Mouse (Mus musculus) limb, embryonic 14.5 days (tissue): ENCODE results near the gene Mturn. TPM values are rescaled to one million over a fixed set of nuclear protein-coding genes. Genes with fewer than 3 reads are reported as not detected.

Source experiments
- ATAC-seq: fragments of 200-750 bp; cut with Nextera tagmentation; 2 replicates; pipeline ENCODE4 v1.8.0; 2017; ENCODE audit warnings: low read depth, moderate number of reproducible peaks, moderate TSS enrichment; ENCODE audit not compliant: low FRiP score
- DNase-seq: peaks from one replicate; pipeline ENCODE4 v3.0.0-alpha.2; 2015; ENCODE audit warnings: low spot score
- H3K27ac ChIP-seq: fragments of 300-500 bp; sonication (generic); replicated peaks from 2 replicates; pipeline ENCODE4 v1.5.1; 2014; ENCODE audit warnings: low read depth, mild to moderate bottlenecking, low read length, moderate library complexity, mixed read lengths
- H3K27me3 ChIP-seq: fragments of 300-500 bp; sonication (generic); 2 replicates; pipeline ENCODE4 v1.6.1; 2014; ENCODE audit warnings: low read length, mixed read lengths; ENCODE audit not compliant: control insufficient read depth, insufficient read depth
- H3K36me3 ChIP-seq: fragments of 300-500 bp; sonication (generic); 2 replicates; pipeline ENCODE4 v1.6.1; 2014; ENCODE audit warnings: mild to moderate bottlenecking, low read length, moderate library complexity, mixed read lengths; ENCODE audit not compliant: control insufficient read depth, insufficient read depth
- H3K4me1 ChIP-seq: fragments of 300-500 bp; sonication (generic); 2 replicates; pipeline ENCODE4 v1.6.1; 2014; ENCODE audit warnings: antibody characterized with exemption, low read length, mixed read lengths; ENCODE audit not compliant: control insufficient read depth, insufficient read depth
- H3K4me2 ChIP-seq: fragments of 300-500 bp; sonication (generic); replicated peaks from 2 replicates; pipeline ENCODE4 v1.6.1; 2014; ENCODE audit warnings: low read depth, mild to moderate bottlenecking, low read length, moderate library complexity; ENCODE audit not compliant: severe bottlenecking
- H3K4me3 ChIP-seq: fragments of 300-500 bp; sonication (generic); replicated peaks from 2 replicates; pipeline ENCODE4 v1.5.1; 2014; ENCODE audit warnings: low read length
- H3K9ac ChIP-seq: fragments of 300-500 bp; sonication (generic); 2 replicates; pipeline ENCODE4 v1.6.1; 2014; ENCODE audit warnings: mild to moderate bottlenecking, low read depth, low read length, moderate library complexity; ENCODE audit not compliant: severe bottlenecking
- H3K9me3 ChIP-seq: fragments of 300-500 bp; sonication (generic); 2 replicates; pipeline ENCODE4 v1.6.1; 2016; ENCODE audit warnings: low read length; ENCODE audit not compliant: control insufficient read depth
- POLR2A ChIP-seq: fragments of 200-500 bp; IDR thresholded peaks from 2 replicates; pipeline ENCODE4 v1.8.0; 2012; ENCODE audit warnings: inconsistent platforms, mild to moderate bottlenecking, moderate library complexity, borderline replicate concordance; ENCODE audit not compliant: insufficient read depth, insufficient read length; ENCODE audit errors: extremely low read depth
- WGBS: fragments of 180-500 bp; shearing (Covaris S2); extraction: QIAGEN DNeasy Blood & Tissue Kit; methylation state at CpG from one replicate; pipeline ENCODE4 v1.1.7; 2014; 5-methylcytosine and 5-hydroxymethylcytosine counted together
- polyA plus RNA-seq, 2 experiments: library from polyadenylated mRNA; depleted of rRNA in 1 of 2; stranded (reverse) in 1 of 2; unstranded in 1 of 2; fragments of >200 nt; fragmentation: Nextera tagmentation in 1 of 2; extraction: Ambion mirVana in 1 of 2; gene quantifications; 2 replicates each; pipeline versions ENCODE4 v1.2.1 to v1.2.3; 2012 to 2014

The Mturn gene
- polyA plus RNA-seq, 2 experiments: 9.3 to 13.0 TPM

DNA sequence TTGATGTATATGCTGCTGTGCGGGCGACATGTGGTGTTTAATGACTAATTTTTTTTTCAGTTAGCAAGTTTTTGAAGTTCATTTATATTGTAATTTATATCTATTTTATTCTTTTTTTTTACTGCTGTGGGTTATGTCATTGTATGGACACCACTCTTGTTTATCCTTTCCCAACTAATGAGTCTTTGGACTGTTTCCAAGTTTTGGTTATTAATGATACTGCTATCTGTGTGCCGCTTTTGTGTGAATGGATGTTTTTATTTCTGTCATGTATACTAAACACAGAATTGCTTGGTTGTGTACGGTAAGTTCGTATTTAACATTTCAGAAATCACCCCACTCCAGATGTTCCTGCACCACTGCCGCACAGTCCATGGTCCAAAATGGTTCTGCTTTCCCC lies 23.6 kb upstream of the Mturn start:
- no peaks in the 10 kb centered on the region for H3K9me3 ChIP-seq
- H3K4me1 ChIP-seq: no peaks in the 10 kb centered on the region
- no peaks in the 10 kb centered on the region for H3K27me3 ChIP-seq
- no peak for TF ChIP-seq POLR2A
- H3K4me2 ChIP-seq: no peak overlapping the region
- WGBS: 77% methylated on average over 6 of the region's 6 CpGs
- no peaks in the 10 kb centered on the region for H3K36me3 ChIP-seq
- no peak overlapping the region for H3K4me3 ChIP-seq
- ATAC-seq (no peak), DNase-seq (no peak)
- no peak overlapping the region for H3K9ac ChIP-seq
- H3K27ac ChIP-seq: no peak overlapping the region

DNA sequence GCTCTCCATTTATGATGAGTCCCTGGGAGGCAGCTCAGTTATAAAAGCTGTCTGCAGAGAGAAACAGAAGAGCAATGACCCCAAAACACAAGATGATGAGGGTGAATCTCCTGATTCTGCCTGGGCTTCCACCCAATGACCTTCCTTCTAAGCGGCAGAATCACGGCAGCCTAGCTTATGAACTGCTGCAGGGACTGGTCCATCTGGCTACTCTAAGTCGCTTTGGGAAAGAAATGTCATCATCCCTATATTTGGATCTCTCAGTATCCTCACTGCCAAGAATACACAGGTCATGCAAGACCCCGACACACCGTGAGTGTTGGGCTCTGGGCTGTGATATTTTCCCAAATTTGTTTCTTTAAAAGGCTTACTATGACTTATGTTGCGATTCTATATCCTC lies 11.6 kb upstream of the Mturn start:
- Histone ChIP-seq H3K9ac (no peak overlapping the region), H3K27me3 (no peaks in the 10 kb centered on the region), H3K36me3 (no peaks in the 10 kb centered on the region), H3K9me3 (no peaks in the 10 kb centered on the region), H3K4me3 (no peak overlapping the region), H3K4me2 (no peak overlapping the region), H3K4me1 (no peaks in the 10 kb centered on the region), H3K27ac (no peak overlapping the region)
- 87% methylated on average over 6 of the region's 6 CpGs for WGBS
- ATAC-seq (no peak), DNase-seq (no peak)
- TF ChIP-seq POLR2A: no peak

DNA sequence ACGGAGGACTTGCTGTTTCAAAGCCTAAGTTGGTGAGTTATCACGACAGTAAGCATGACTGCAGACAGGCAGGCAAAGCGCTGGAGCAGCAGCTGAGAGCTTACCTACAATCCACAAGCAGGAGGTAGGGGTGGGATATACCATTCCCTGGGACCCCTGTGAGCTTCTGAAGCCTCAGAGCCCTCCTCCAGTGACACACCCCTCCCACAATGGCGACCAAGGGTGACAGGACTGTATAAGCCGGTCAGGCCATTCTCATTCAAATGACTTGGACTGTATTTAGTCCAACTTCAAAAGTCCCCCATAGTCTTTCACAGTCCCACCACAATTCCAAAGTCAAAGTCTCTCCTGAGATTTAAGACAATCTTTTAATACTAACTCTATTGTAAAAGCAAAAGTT lies 8.5 kb upstream of the Mturn start:
- ATAC-seq (no peak), DNase-seq (no peak)
- no peak overlapping the region for H3K4me2 ChIP-seq
- no peak overlapping the region for H3K4me3 ChIP-seq
- no peak overlapping the region for H3K27ac ChIP-seq
- H3K27me3 ChIP-seq: no peaks in the 10 kb centered on the region
- no peak overlapping the region for H3K9ac ChIP-seq
- no peak for TF ChIP-seq POLR2A
- whole genome bisulfite sequencing: 65% methylated on average over 5 of the region's 5 CpGs
- no peaks in the 10 kb centered on the region for H3K9me3 ChIP-seq
- no peaks in the 10 kb centered on the region for H3K36me3 ChIP-seq
- H3K4me1 ChIP-seq: no peaks in the 10 kb centered on the region

DNA sequence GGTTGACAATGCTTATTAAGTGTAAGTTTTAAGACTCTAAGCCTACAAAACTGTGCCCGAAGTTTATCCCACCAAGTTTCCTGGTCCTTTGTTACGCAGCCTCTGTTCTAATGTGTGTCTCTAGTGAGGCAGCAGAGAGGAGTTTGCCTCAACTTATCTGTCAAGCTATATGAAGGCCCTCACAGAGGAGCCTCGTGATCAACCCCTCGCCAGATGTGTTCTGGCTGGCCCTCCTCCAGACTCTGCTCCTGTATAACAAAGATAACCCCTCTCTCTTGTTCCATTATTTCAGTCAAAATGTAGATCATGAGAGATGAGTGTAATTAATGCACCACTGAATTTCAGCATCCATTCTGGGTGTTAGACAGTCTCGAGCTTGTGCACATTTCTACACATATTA lies 1.7 kb upstream of the Mturn start:
- no peaks in the 10 kb centered on the region; the same call in 1 of the 2 replicates for H3K27me3 ChIP-seq
- H3K9me3 ChIP-seq: no peaks in the 10 kb centered on the region
- WGBS: 76% methylated on average over 5 of the region's 5 CpGs
- H3K4me2 ChIP-seq: no peak overlapping the region
- ATAC-seq (no peak), DNase-seq (no peak)
- no peak overlapping the region for H3K9ac ChIP-seq
- no peak for TF ChIP-seq POLR2A
- no peak overlapping the region for H3K27ac ChIP-seq
- no peaks in the 10 kb centered on the region for H3K36me3 ChIP-seq
- peaks cover 8% of the 10 kb centered on the region; the same call in 1 of the 2 replicates for H3K4me1 ChIP-seq
- H3K4me3 ChIP-seq: no peak overlapping the region

DNA sequence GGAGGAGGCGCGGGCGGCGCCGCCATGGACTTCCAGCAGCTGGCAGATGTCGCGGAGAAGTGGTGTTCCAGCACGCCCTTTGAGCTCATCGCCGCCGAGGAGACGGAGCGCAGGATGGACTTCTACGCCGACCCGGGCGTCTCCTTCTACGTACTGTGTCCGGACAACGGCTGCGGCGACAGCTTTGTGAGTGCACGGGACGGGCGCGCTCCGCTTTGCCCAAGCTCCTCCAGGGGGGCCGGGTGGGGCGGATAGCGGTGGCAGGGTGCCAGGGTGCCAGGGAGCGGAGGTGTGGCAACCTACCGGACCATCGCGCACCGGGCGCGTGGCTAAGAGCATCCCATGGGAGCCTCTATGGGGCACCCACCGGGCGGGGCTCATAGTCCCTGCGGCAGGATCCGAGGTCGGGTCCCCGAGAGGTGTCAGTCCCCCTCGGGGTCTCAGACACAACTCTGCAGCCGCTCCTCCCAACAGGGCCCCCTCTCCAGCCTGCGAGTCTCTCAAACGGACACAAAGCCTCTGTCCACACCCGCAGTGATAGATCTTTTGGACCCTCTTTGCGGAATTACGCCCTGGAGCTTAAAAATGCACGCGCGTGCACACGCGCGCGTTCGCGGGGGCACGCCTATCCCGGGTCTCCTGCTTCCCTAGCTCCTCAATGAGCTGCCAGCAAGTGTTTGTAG lies 463 bp downstream of the Mturn start:
- Histone ChIP-seq H3K9me3 (no peaks in the 10 kb centered on the region), H3K4me3 (peak overlapping the region; percentile 83), H3K9ac (peak overlapping the region; percentile 72), H3K4me2 (peak overlapping the region; percentile 99), H3K4me1 (peaks cover 8% of the 10 kb centered on the region; the same call in 1 of the 2 replicates), H3K36me3 (no peaks in the 10 kb centered on the region), H3K27ac (no peak overlapping the region), H3K27me3 (no peaks in the 10 kb centered on the region; the same call in 1 of the 2 replicates)
- no peak for TF ChIP-seq POLR2A
- under 1% methylated on average over 55 of the region's 61 CpGs for WGBS
- ATAC-seq (peak; percentile 23), DNase-seq (peak; percentile 31)
